Mouse (Mus musculus) hindlimb bud, embryonic 11.5 days (tissue): ENCODE measurements at regions not wholly inside any gene's neighbourhood (a gene's known extent, or its start where the extent isn't known, plus 50 kb on each side); places are given as distances from the start of the nearest gene placed in this dataset.
"Not testable (repeated sequence)": the region's sequence is repeated elsewhere in the genome, so short reads cannot be mapped to it uniquely, and the experiment has no call there.

Experiments used
- DNase-seq: peaks from one replicate; pipeline ENCODE4 v3.0.0-alpha.2; 2012; ENCODE audit warnings: low read depth, low spot score; ENCODE audit errors: extremely low spot score

GRCm38 (mm10) chr3:21957105-21957504 lies 119.3 kb upstream of the Tbl1xr1 start:
- DNase-seq, result not testable (repeated sequence)

- DNase-seq, result no peak
Measured at GRCm38 (mm10) chr3:21958595-21959286, 117.7 kb upstream of the Tbl1xr1 start.

- no peak for DNase-seq
Measured at GRCm38 (mm10) chr3:21961091-21961490, 115.4 kb upstream of the Tbl1xr1 start.

GRCm38 (mm10) chr3:21961746-21962145 lies 114.7 kb upstream of the Tbl1xr1 start:
- no peak for DNase-seq

GRCm38 (mm10) chr3:21962360-21962782 lies 114.1 kb upstream of the Tbl1xr1 start:
- no peak for DNase-seq

- no peak for DNase-seq
Measured at GRCm38 (mm10) chr3:21962921-21963732, 113.3 kb upstream of the Tbl1xr1 start.

- no peak for DNase-seq
Measured at GRCm38 (mm10) chr3:21963733-21964351, 112.6 kb upstream of the Tbl1xr1 start.

- DNase-seq, result no peak
Measured at GRCm38 (mm10) chr3:21964438-21964837, 112.0 kb upstream of the Tbl1xr1 start.

GRCm38 (mm10) chr3:21965556-21965955 lies 110.9 kb upstream of the Tbl1xr1 start:
- no peak for DNase-seq

- DNase-seq, result no peak
Measured at GRCm38 (mm10) chr3:21971731-21972130, 104.7 kb upstream of the Tbl1xr1 start.

- no peak for DNase-seq
Measured at GRCm38 (mm10) chr3:21973153-21973552, 103.3 kb upstream of the Tbl1xr1 start.

- no peak for DNase-seq
Measured at GRCm38 (mm10) chr3:21973681-21974080, 102.8 kb upstream of the Tbl1xr1 start.

- no peak for DNase-seq
Measured at GRCm38 (mm10) chr3:21974766-21975165, 101.7 kb upstream of the Tbl1xr1 start.

GRCm38 (mm10) chr3:21977775-21978174 lies 98.7 kb upstream of the Tbl1xr1 start:
- DNase-seq, result no peak

- DNase-seq, result no peak
Measured at GRCm38 (mm10) chr3:21982991-21983390, 93.5 kb upstream of the Tbl1xr1 start.

GRCm38 (mm10) chr3:21983993-21984725 lies 92.3 kb upstream of the Tbl1xr1 start:
- no peak for DNase-seq

- no peak for DNase-seq
Measured at GRCm38 (mm10) chr3:21984807-21985206, 91.6 kb upstream of the Tbl1xr1 start.

GRCm38 (mm10) chr3:21986164-21986892 lies 90.1 kb upstream of the Tbl1xr1 start:
- no peak for DNase-seq

GRCm38 (mm10) chr3:21986893-21987250 lies 89.6 kb upstream of the Tbl1xr1 start:
- no peak for DNase-seq

- DNase-seq, result no peak
Measured at GRCm38 (mm10) chr3:21987455-21988009, 88.9 kb upstream of the Tbl1xr1 start.
